Mouse (Mus musculus) cerebellum, adult 9-10 months (tissue): ENCODE results near the gene Rpusd3.

Source experiments
- DNase-seq: peaks from one replicate; pipeline ENCODE4 v3.0.0; 2022

Rpusd3 gene

GRCm38 (mm10) chr6:113419199-113419587 lies at the start of gene Rpusd3:
TSS of gene Rpusd3 (minus strand) at chr6:113419340.
- DNase-seq = peak; percentile 97

- DNase-seq = no peak
These were observed 49.4 kb upstream of the Rpusd3 start for GRCm38 (mm10) chr6:113468512-113468911.

GRCm38 (mm10) chr6:113465602-113466001 lies 46.5 kb upstream of the Rpusd3 start:
- DNase-seq = peak; percentile 45

- no peak for DNase-seq
These were observed 44.9 kb upstream of the Rpusd3 start for GRCm38 (mm10) chr6:113464040-113464439.

- peak; percentile 62 for DNase-seq
These were observed 39.5 kb upstream of the Rpusd3 start for GRCm38 (mm10) chr6:113458635-113459034.

GRCm38 (mm10) chr6:113457952-113458534 lies 38.9 kb upstream of the Rpusd3 start, which contains the start of gene Il17re:
TSS of gene Il17re (plus strand) at chr6:113458484.
- DNase-seq = no peak

GRCm38 (mm10) chr6:113455007-113455406 lies 35.9 kb upstream of the Rpusd3 start:
- no peak for DNase-seq

- no peak for DNase-seq
These were observed 32.7 kb upstream of the Rpusd3 start for GRCm38 (mm10) chr6:113451839-113452238.

- DNase-seq = peak; percentile 65
These were observed 28.5 kb upstream of the Rpusd3 start for GRCm38 (mm10) chr6:113447639-113448038.

- DNase-seq = no peak
These were observed 25.2 kb upstream of the Rpusd3 start for GRCm38 (mm10) chr6:113444207-113444965.

GRCm38 (mm10) chr6:113443091-113443490 lies 24.0 kb upstream of the Rpusd3 start:
- no peak for DNase-seq

- DNase-seq = peak; percentile 93
These were observed 23.4 kb upstream of the Rpusd3 start, which contains the start of gene Jagn1 for GRCm38 (mm10) chr6:113442442-113443090. TSS of gene Jagn1 (plus strand) at chr6:113442569.

- DNase-seq = no peak
These were observed 22.9 kb upstream of the Rpusd3 start for GRCm38 (mm10) chr6:113442087-113442441.

GRCm38 (mm10) chr6:113441147-113441680 lies 22.1 kb upstream of the Rpusd3 start:
- peak; percentile 86 for DNase-seq

- DNase-seq = no peak
These were observed 21.5 kb upstream of the Rpusd3 start for GRCm38 (mm10) chr6:113440686-113441085.

- no peak for DNase-seq
These were observed 19.7 kb upstream of the Rpusd3 start for GRCm38 (mm10) chr6:113438721-113439430.

- DNase-seq = no peak
These were observed 18.0 kb upstream of the Rpusd3 start for GRCm38 (mm10) chr6:113437135-113437534.

- DNase-seq = no peak
These were observed 16.6 kb upstream of the Rpusd3 start, which contains the start of gene Cidec for GRCm38 (mm10) chr6:113435664-113436205. TSS of gene Cidec (minus strand) at chr6:113435760.

GRCm38 (mm10) chr6:113434691-113435090 lies 15.6 kb upstream of the Rpusd3 start:
- no peak for DNase-seq

- DNase-seq = no peak
These were observed 14.5 kb upstream of the Rpusd3 start for GRCm38 (mm10) chr6:113433661-113434060.

- no peak for DNase-seq
These were observed 12.7 kb upstream of the Rpusd3 start for GRCm38 (mm10) chr6:113431801-113432200.

- no peak for DNase-seq
These were observed 11.7 kb upstream of the Rpusd3 start for GRCm38 (mm10) chr6:113430846-113431245.

GRCm38 (mm10) chr6:113429965-113430364 lies 10.8 kb upstream of the Rpusd3 start:
- no peak for DNase-seq
